Mouse (Mus musculus): Measurements from ENCODE around the gene Foxc2. TPM values are rescaled to one million over a fixed set of nuclear protein-coding genes. Genes with fewer than 3 reads are reported as not detected.

Foxc2 gene
- polyA plus RNA-seq, 1 experiment from 2014 or later: 0.12 TPM

DNA sequence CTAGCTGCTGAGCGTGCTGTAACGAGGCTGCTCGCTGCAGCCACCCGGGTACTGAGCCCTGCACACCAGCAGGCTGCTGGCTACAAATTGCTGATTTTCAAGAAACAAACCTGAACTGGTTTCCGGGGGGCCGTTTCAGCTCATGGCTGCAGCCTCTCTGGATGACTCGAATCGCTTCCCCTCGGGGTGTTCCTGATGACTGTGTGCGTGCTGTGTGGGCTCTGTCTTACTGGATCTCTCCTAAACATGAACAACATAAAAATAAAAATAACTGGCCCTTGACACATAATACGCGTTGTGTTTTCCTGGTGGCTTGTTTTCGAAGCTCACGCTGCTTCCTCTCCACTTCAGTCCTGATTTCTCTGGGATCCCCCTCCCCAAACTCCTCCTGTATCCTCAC is 37.2 kb upstream of the Foxc2 start:
- H3K36me3 ChIP-seq (ENCODE audit: control insufficient read depth, insufficient read depth, low read length): no peaks in the 10 kb centered on the region
- H3K4me3 ChIP-seq (replicated peaks; ENCODE audit: low read length): peak overlapping the region; percentile 70
- peak overlapping the region; percentile 88 for H3K9ac ChIP-seq (ENCODE audit: low read length)
- H3K4me2 ChIP-seq (ENCODE audit: low read depth, low read length): peak overlapping the region; percentile 67
- H3K4me1 ChIP-seq (ENCODE audit: control insufficient read depth, insufficient read depth, low read length): 0 out of 2 replicates have a peak, but pooled peaks cover under 1% of the 10 kb centered on the region
- H3K27ac ChIP-seq (ENCODE audit: low read length): peak overlapping the region; percentile 63
- 15% methylated on average over 14 of the region's 14 CpGs for WGBS
- H3K27me3 ChIP-seq (ENCODE audit: control insufficient read depth, insufficient read depth, low read length): peaks cover 56% of the 10 kb centered on the region
- ATAC-seq (ENCODE audit: insufficient read depth, low FRiP score): no peak
- no peaks in the 10 kb centered on the region for H3K9me3 ChIP-seq (replicated peaks; ENCODE audit: control insufficient read depth, low read length)

DNA sequence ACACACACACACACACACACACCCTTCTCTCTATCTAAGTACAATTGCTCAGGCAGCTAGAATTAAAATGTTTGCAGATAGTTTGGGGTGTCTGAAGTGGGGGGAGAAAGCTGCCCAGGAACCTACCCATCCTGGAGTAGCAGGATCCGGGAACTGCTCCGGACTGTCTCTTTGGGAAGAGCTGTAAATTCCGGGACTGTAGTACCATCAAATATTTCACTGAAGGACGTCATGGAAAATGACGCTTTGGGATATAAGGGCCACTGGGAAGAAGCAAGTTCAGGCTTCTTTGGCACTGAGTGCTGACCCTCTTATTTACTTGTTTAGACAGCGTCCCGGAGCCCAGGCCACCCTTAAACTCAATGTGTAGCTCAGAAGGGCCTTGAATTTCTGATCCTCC is 36.8 kb upstream of the Foxc2 start:
- Histone ChIP-seq H3K27me3 (ENCODE audit: control insufficient read depth, insufficient read depth, low read length) (peaks cover 60% of the 10 kb centered on the region), H3K36me3 (ENCODE audit: control insufficient read depth, insufficient read depth, low read length) (no peaks in the 10 kb centered on the region), H3K4me1 (ENCODE audit: control insufficient read depth, insufficient read depth, low read length) (no peaks in the 10 kb centered on the region), H3K4me3 (replicated peaks; ENCODE audit: low read length) (peak overlapping the region; percentile 70), H3K27ac (ENCODE audit: low read length) (peak overlapping the region; percentile 63), H3K9me3 (replicated peaks; ENCODE audit: control insufficient read depth, low read length) (no peaks in the 10 kb centered on the region), H3K4me2 (ENCODE audit: low read depth, low read length) (peak overlapping the region; percentile 67), H3K9ac (ENCODE audit: low read length) (peak overlapping the region; percentile 88)
- WGBS: 17% methylated on average over 7 of the region's 7 CpGs
- ATAC-seq (ENCODE audit: insufficient read depth, low FRiP score): no peak

DNA sequence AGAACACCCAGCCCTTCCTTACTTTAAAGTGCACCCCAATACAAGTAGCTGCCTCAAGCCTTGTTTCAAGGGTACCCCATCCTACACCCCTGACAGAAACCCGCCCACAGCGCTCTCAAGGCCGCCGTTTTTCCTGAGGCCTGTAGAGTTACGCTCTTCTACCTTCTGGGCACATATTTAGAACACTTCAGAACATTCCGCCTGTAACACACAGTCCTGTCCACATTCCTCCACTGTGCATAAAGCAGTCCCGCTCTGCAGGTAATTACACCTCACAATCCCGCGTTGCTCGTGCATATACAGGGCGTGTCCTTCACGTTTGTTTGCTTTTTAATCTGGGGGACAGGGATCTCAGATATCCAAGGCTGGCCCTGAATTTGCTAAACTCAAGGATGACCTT is 36.0 kb upstream of the Foxc2 start:
- H3K36me3 ChIP-seq (ENCODE audit: control insufficient read depth, insufficient read depth, low read length): no peaks in the 10 kb centered on the region
- H3K9ac ChIP-seq (ENCODE audit: low read length): peak overlapping the region; percentile 88
- H3K27me3 ChIP-seq (ENCODE audit: control insufficient read depth, insufficient read depth, low read length): peaks cover 67% of the 10 kb centered on the region
- H3K4me2 ChIP-seq (ENCODE audit: low read depth, low read length): peak overlapping the region; percentile 67
- H3K9me3 ChIP-seq (replicated peaks; ENCODE audit: control insufficient read depth, low read length): no peaks in the 10 kb centered on the region
- H3K4me1 ChIP-seq (ENCODE audit: control insufficient read depth, insufficient read depth, low read length): no peaks in the 10 kb centered on the region
- ATAC-seq (ENCODE audit: insufficient read depth, low FRiP score): no peak
- H3K27ac ChIP-seq (ENCODE audit: low read length): peak overlapping the region; percentile 99
- WGBS: 14% methylated on average over 12 of the region's 12 CpGs
- peak overlapping the region; percentile 70 for H3K4me3 ChIP-seq (replicated peaks; ENCODE audit: low read length)

DNA sequence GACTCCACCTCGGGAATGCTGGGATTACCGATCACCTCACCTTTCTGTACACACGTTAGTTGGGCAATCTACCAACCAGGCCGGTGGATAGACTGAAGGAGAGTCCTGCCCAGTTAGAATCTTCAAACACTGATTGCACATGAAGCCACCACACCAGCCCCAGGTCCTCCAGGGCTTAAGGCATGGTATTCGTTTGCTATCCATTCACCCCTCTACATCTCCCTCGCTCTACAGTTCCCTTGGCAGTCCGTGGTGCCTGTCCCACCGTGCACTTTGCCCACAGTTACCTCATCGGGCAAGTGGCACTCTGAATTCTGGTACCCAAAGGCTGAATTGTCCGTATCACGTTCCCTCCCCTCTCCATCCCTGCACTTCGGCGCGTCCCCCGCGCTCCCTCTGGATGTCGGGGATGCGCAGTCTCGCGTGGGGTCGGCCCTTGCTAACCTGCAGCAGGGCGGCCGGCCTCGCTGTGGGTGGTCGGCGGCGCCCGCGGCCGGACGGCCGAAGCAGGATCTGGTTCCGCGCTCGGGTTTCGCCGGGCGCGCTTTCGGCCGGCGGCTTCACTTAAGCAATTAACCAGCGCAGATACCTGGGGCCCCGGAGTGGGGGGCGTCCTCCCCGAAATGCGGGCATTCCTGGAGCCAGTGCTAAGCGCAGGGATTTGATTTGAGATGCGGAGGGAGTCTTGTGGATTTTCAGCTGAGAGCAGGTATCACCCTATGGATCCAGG is 35.4 kb upstream of the Foxc2 start:
- WGBS: 1% methylated on average over 49 of the region's 49 CpGs
- Histone ChIP-seq H3K4me2 (ENCODE audit: low read depth, low read length) (peak overlapping the region; percentile 67), H3K27me3 (ENCODE audit: control insufficient read depth, insufficient read depth, low read length) (peaks cover 73% of the 10 kb centered on the region), H3K4me3 (replicated peaks; ENCODE audit: low read length) (peak overlapping the region; percentile 70), H3K27ac (ENCODE audit: low read length) (peak overlapping the region; percentile 99), H3K9me3 (replicated peaks; ENCODE audit: control insufficient read depth, low read length) (no peaks in the 10 kb centered on the region), H3K36me3 (ENCODE audit: control insufficient read depth, insufficient read depth, low read length) (no peaks in the 10 kb centered on the region), H3K9ac (ENCODE audit: low read length) (peak overlapping the region; percentile 88), H3K4me1 (ENCODE audit: control insufficient read depth, insufficient read depth, low read length) (no peaks in the 10 kb centered on the region)
- ATAC-seq (ENCODE audit: insufficient read depth, low FRiP score): no peak

DNA sequence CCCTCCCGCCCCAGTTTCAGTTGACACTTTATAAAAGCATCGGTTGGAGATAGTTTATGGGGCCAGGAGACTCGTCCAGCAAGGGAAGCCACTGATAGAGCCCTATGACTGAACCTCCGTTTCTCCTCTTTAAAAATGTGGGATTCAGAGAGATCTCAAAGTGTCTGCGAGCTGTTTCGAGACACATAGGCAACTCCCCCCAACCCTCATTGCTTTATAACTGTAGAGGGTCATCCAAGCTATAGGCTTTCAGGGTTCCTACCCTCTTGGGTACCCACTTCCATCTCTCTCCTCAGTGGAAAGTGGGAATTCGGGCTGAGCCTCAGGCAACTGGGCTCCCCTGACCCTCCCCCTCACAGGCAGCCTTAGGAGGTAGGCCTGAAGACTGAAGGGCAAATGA is 34.6 kb upstream of the Foxc2 start:
- WGBS: 11% methylated on average over 7 of the region's 7 CpGs
- Histone ChIP-seq H3K27me3 (ENCODE audit: control insufficient read depth, insufficient read depth, low read length) (peaks cover 81% of the 10 kb centered on the region), H3K9me3 (replicated peaks; ENCODE audit: control insufficient read depth, low read length) (no peaks in the 10 kb centered on the region), H3K4me2 (ENCODE audit: low read depth, low read length) (peak overlapping the region; percentile 67), H3K27ac (ENCODE audit: low read length) (peak overlapping the region; percentile 99), H3K36me3 (ENCODE audit: control insufficient read depth, insufficient read depth, low read length) (no peaks in the 10 kb centered on the region), H3K4me3 (replicated peaks; ENCODE audit: low read length) (peak overlapping the region; percentile 70), H3K4me1 (ENCODE audit: control insufficient read depth, insufficient read depth, low read length) (no peaks in the 10 kb centered on the region), H3K9ac (ENCODE audit: low read length) (peak overlapping the region; percentile 88)
- ATAC-seq (ENCODE audit: insufficient read depth, low FRiP score): no peak

DNA sequence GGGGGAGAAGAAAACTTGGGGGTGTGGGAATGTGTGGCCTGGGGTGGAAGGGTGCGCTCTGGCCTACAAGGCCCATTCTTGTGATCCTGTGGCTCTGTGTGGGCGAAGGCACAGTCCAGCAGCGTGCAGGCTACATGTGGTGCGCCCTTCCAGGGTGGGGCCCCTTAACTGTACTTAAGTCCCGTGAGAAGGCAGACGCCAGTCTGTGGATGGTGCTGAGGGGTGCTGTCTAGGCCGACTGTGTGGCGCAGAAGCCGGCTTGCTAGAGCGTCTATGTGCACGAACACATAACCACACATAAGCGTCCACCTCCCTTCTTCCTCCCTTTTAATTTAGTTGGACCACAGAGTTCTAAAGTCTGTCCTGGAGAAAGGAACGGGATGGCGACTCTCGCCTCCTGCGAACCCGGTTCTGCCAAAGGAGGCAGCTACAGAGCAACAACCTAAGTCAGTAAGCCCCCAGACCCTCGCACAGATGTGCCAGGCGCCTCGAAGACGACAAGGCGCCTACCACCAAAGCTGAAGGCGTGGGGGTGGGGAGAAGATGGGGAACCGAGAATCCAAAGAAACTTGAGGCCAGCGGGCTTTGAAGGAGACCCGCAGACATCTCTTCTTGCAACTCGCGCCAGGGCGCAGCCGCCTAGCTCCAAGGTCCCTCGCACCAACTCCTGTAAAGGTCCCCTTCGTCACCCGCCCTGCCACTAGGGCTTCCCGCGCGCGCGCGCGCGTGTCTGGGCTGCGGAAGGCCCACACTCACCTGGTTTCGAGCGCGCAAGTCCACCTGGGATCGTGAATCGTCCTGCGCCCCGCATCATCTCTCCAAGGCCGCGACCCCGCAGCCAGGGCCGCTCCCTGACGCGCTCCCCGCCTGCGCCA is 33.5 kb upstream of the Foxc2 start:
- Histone ChIP-seq H3K9me3 (replicated peaks; ENCODE audit: control insufficient read depth, low read length) (no peaks in the 10 kb centered on the region), H3K27ac (ENCODE audit: low read length) (peak overlapping the region; percentile 99), H3K27me3 (ENCODE audit: control insufficient read depth, insufficient read depth, low read length) (peaks cover 80% of the 10 kb centered on the region), H3K4me2 (ENCODE audit: low read depth, low read length) (peak overlapping the region; percentile 67), H3K4me3 (replicated peaks; ENCODE audit: low read length) (peak overlapping the region; percentile 70), H3K9ac (ENCODE audit: low read length) (peak overlapping the region; percentile 88), H3K4me1 (ENCODE audit: control insufficient read depth, insufficient read depth, low read length) (no peaks in the 10 kb centered on the region), H3K36me3 (ENCODE audit: control insufficient read depth, insufficient read depth, low read length) (no peaks in the 10 kb centered on the region)
- ATAC-seq (ENCODE audit: insufficient read depth, low FRiP score): no peak
- WGBS: 1% methylated on average over 56 of the region's 57 CpGs

DNA sequence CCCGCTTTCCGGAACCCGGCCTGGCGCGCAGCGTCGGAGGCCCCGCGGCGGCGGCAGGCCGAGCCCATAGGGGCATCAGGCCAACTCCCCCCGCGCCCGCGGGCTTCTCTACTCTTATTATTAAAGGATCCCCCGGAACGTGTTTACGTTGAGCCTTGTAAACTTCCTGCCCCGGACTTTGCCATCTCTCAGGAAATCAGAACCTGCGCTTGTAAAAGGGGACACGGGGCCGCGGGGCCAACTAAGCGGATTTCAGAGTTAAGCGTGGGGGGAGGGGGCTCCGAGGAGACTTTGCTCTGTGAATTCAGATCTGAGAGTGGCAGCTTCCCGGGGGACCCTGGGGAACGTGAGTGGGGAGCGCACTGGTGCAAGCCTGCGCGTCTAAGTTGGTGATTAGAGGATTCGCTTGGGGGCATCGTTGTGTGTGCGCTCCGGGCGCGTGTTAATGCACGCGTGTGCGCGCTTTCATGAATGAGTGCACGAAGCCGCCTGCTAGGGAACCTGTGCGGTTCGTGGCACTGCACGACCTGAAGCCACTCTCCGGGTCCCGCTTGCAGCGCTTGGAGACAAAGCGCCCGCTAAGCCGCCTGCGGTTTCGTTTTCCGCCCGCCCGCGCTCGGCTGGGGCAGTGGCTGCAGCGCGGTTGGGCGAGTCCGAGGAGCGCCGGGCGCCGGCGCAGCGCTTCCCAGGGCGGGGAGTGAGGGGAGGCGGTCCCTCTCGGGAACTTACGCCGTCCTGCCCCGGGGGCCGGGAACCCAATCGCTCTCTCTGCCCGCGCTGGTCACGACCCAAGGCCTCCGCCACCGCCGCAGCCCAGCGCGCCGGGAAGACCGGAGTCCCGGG is 32.7 kb upstream of the Foxc2 start:
- ATAC-seq (ENCODE audit: insufficient read depth, low FRiP score): peak; percentile 77
- H3K36me3 ChIP-seq (ENCODE audit: control insufficient read depth, insufficient read depth, low read length): no peaks in the 10 kb centered on the region
- H3K27me3 ChIP-seq (ENCODE audit: control insufficient read depth, insufficient read depth, low read length): peaks cover 77% of the 10 kb centered on the region
- H3K4me2 ChIP-seq (ENCODE audit: low read depth, low read length): peak overlapping the region; percentile 67
- peak overlapping the region; percentile 99 for H3K27ac ChIP-seq (ENCODE audit: low read length)
- H3K9ac ChIP-seq (ENCODE audit: low read length): peak overlapping the region; percentile 88
- peak overlapping the region; percentile 70 for H3K4me3 ChIP-seq (replicated peaks; ENCODE audit: low read length)
- no peaks in the 10 kb centered on the region for H3K4me1 ChIP-seq (ENCODE audit: control insufficient read depth, insufficient read depth, low read length)
- under 1% methylated on average over 88 of the region's 89 CpGs for WGBS
- no peaks in the 10 kb centered on the region for H3K9me3 ChIP-seq (replicated peaks; ENCODE audit: control insufficient read depth, low read length)

DNA sequence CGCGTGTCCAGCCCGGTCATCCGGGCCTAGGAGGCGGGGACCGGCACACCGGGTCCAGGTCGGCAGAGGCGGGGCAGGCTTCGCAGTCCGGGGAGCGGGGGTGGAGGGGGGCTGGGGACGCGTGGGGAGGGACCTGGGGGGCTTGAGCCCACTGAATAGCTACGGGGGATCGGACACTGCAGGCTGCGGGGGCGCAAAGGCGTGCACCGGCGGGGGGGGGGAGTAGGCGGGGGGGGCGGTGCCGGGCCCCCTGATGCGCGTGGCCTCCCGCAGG is 32.1 kb upstream of the Foxc2 start:
- peak overlapping the region; percentile 99 for H3K27ac ChIP-seq (ENCODE audit: low read length)
- peak; percentile 87 for ATAC-seq (ENCODE audit: insufficient read depth, low FRiP score)

More for the DNA sequence above, 32.1 kb upstream of the Foxc2 start:
- H3K4me2 ChIP-seq (ENCODE audit: low read depth, low read length): peak overlapping the region; percentile 67
- H3K4me1 ChIP-seq (ENCODE audit: control insufficient read depth, insufficient read depth, low read length): no peaks in the 10 kb centered on the region
- H3K4me3 ChIP-seq (replicated peaks; ENCODE audit: low read length): peak overlapping the region; percentile 70
- WGBS: 2% methylated on average over 21 of the region's 27 CpGs
- H3K36me3 ChIP-seq (ENCODE audit: control insufficient read depth, insufficient read depth, low read length): no peaks in the 10 kb centered on the region; the same call in 1 of the 2 replicates
- H3K27me3 ChIP-seq (ENCODE audit: control insufficient read depth, insufficient read depth, low read length): peaks cover 77% of the 10 kb centered on the region
- H3K9me3 ChIP-seq (replicated peaks; ENCODE audit: control insufficient read depth, low read length): no peaks in the 10 kb centered on the region
- peak overlapping the region; percentile 88 for H3K9ac ChIP-seq (ENCODE audit: low read length)

Data from stomach, embryonic 16.5 days (tissue).